Mouse (Mus musculus): ENCODE measurements at regions not wholly inside any gene's neighbourhood (a gene's known extent, or its start where the extent isn't known, plus 50 kb on each side); places are given as distances from the start of the nearest gene placed in this dataset.

- no peak for TF ChIP-seq HCFC1 (IDR thresholded peaks at IDR 0.05; ENCODE audit: borderline replicate concordance, insufficient read depth, low read length)
- no peak for TF ChIP-seq ZC3H11A (IDR thresholded peaks at IDR 0.05; ENCODE audit: borderline replicate concordance, low read depth, low read length)
- TF ChIP-seq ZNF384 (IDR thresholded peaks at IDR 0.05; ENCODE audit: low read depth, low read length), result no peak
- no peak for TF ChIP-seq MAFK (IDR thresholded peaks at IDR 0.05; ENCODE audit: insufficient read depth, low read depth, low read length)
- TF ChIP-seq CHD2 (IDR thresholded peaks at IDR 0.05; ENCODE audit: low read depth, low read length), result no peak
Observed at GRCm38 (mm10) chr17:89656211-89656610, 254.0 kb downstream of the Gm10184 start.

Measured in ES-E14 (cell line).